Mouse (Mus musculus) lung, postnatal 0 days (tissue): ENCODE results near the gene Ntn1. TPM values are rescaled to one million over a fixed set of nuclear protein-coding genes. Genes with fewer than 3 reads are reported as not detected.

Source experiments
- ATAC-seq: fragments of 200-750 bp; cut with Nextera tagmentation; 2 replicates; pipeline ENCODE4 v1.8.0; 2017; ENCODE audit warnings: moderate library complexity
- DNase-seq: peaks from one replicate; pipeline ENCODE4 v3.0.0-alpha.2; 2016; ENCODE audit warnings: low spot score
- H3K27ac ChIP-seq: fragments of 300-500 bp; sonication (generic); 2 replicates; pipeline ENCODE4 v1.5.1; 2014; ENCODE audit warnings: antibody characterized with exemption, mild to moderate bottlenecking, low read length, mixed read lengths
- H3K27me3 ChIP-seq: fragments of 300-500 bp; sonication (generic); replicated peaks from 2 replicates; pipeline ENCODE4 v1.6.1; 2014; ENCODE audit warnings: low read length, mixed read lengths; ENCODE audit not compliant: insufficient read depth
- H3K36me3 ChIP-seq: fragments of 300-500 bp; sonication (generic); 2 replicates; pipeline ENCODE4 v1.6.1; 2014; ENCODE audit warnings: low read length, mixed read lengths; ENCODE audit not compliant: insufficient read depth
- H3K4me1 ChIP-seq: fragments of 300-500 bp; sonication (generic); 2 replicates; pipeline ENCODE4 v1.6.1; 2014; ENCODE audit warnings: antibody characterized with exemption, low read depth, low read length, mixed read lengths; ENCODE audit not compliant: insufficient read depth
- H3K4me2 ChIP-seq: fragments of 300-500 bp; sonication (generic); replicated peaks from 2 replicates; pipeline ENCODE4 v1.6.1; 2014; ENCODE audit warnings: low read depth, mild to moderate bottlenecking, low read length, moderate library complexity, mixed read lengths
- H3K4me3 ChIP-seq: fragments of 300-500 bp; sonication (generic); 2 replicates; pipeline ENCODE4 v1.5.1; 2014; ENCODE audit warnings: low read depth, low read length
- H3K9ac ChIP-seq: fragments of 300-500 bp; sonication (generic); replicated peaks from 2 replicates; pipeline ENCODE4 v1.6.1; 2014; ENCODE audit warnings: low read depth, mild to moderate bottlenecking
- H3K9me3 ChIP-seq: fragments of 300-500 bp; sonication (generic); 2 replicates; pipeline ENCODE4 v1.6.1; 2016; ENCODE audit warnings: low read length, mixed read lengths
- CTCF ChIP-seq: IDR thresholded peaks from 2 replicates; pipeline ENCODE4 v1.5.1; 2016; ENCODE audit warnings: antibody characterized with exemption, mild to moderate bottlenecking
- EP300 ChIP-seq: IDR thresholded peaks from 2 replicates; pipeline ENCODE4 v1.6.1; 2016; ENCODE audit warnings: antibody characterized with exemption, mild to moderate bottlenecking, control low read depth
- WGBS: fragments of 180-500 bp; shearing (Covaris S2); extraction: QIAGEN DNeasy Blood & Tissue Kit; methylation state at CpG from one replicate; pipeline ENCODE4 v1.1.7; 2014; 5-methylcytosine and 5-hydroxymethylcytosine counted together
- polyA plus RNA-seq: library from polyadenylated mRNA; unstranded; fragments of >200 nt; fragmentation: Nextera tagmentation; extraction: Ambion mirVana; gene quantifications from 2 replicates; pipeline ENCODE4 v1.2.1, GENCODE M21; 2015

Gene Ntn1
- polyA plus RNA-seq, 1 experiment from 2014 or later: 7.2 TPM

DNA sequence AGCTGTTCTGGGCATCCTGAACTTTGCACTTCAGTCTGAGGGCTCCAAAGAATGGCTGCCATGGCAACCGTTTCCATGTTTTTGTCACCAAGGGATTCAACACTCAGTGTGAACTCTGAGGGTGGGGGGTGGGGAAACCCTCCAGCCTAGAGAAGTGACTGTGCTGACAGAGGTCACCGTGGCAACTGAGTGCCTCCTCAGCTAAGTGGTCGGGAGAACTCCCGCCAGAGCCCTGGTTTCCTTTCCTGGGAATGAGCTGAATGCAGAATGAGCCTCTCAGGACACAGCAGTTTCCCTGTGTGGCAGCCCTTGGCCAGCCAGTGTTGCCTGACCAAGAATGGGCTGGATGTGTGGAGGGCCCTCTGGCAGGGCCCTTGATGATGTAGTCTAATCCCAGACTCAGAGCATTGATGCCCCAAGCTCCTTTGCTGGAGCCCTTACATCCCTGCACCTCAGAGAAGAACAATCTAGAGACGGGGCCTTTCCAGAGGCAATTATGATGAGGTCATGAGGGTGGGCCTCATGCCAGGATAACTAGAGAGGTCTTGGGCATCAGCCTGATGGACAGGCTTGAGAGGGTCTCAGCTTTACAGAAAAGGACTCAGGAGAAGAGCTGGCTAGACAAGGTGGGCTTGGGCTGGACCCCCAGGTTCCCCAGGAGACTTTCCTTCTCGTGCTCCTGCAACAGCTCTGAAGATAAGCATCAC, 185.3 kb downstream of the Ntn1 start:
- no peak overlapping the region for H3K27ac ChIP-seq
- peaks cover 12% of the 10 kb centered on the region for H3K4me1 ChIP-seq
- no peak overlapping the region for H3K9ac ChIP-seq
- ATAC-seq (peak; percentile 65), DNase-seq (peak; percentile 75)
- H3K36me3 ChIP-seq: no peaks in the 10 kb centered on the region
- no peak overlapping the region for H3K4me3 ChIP-seq
- TF ChIP-seq CTCF: no peak
- TF ChIP-seq EP300: no peak
- H3K9me3 ChIP-seq: no peaks in the 10 kb centered on the region
- no peak overlapping the region for H3K4me2 ChIP-seq
- 27% methylated on average over 6 of the region's 6 CpGs for WGBS
- H3K27me3 ChIP-seq: no peaks in the 10 kb centered on the region

- DNase-seq: no peak
- Histone ChIP-seq H3K4me3 (no peak overlapping the region), H3K27me3 (no peaks in the 10 kb centered on the region), H3K4me1 (peaks cover 12% of the 10 kb centered on the region), H3K9ac (no peak overlapping the region), H3K4me2 (no peak overlapping the region), H3K36me3 (no peaks in the 10 kb centered on the region), H3K27ac (no peak overlapping the region), H3K9me3 (no peaks in the 10 kb centered on the region)
- no peak for TF ChIP-seq EP300
- no peak for TF ChIP-seq CTCF
- WGBS: 55% methylated on average over 9 of the region's 9 CpGs
- ATAC-seq: no peak
These were observed 186.0 kb downstream of the Ntn1 start for GRCm38 (mm10) chr11:68214496-68215205.

GRCm38 (mm10) chr11:68213896-68214295, 186.7 kb downstream of the Ntn1 start:
- no peak overlapping the region for H3K27ac ChIP-seq
- DNase-seq (peak; percentile 55), ATAC-seq (no peak)
- H3K4me1 ChIP-seq: peaks cover 14% of the 10 kb centered on the region
- no peaks in the 10 kb centered on the region for H3K9me3 ChIP-seq
- TF ChIP-seq EP300: no peak
- TF ChIP-seq CTCF: no peak
- no peak overlapping the region for H3K9ac ChIP-seq
- H3K36me3 ChIP-seq: no peaks in the 10 kb centered on the region
- no peaks in the 10 kb centered on the region for H3K27me3 ChIP-seq
- H3K4me2 ChIP-seq: no peak overlapping the region
- WGBS: 55% methylated on average over 3 of the region's 3 CpGs
- H3K4me3 ChIP-seq: no peak overlapping the region

DNA sequence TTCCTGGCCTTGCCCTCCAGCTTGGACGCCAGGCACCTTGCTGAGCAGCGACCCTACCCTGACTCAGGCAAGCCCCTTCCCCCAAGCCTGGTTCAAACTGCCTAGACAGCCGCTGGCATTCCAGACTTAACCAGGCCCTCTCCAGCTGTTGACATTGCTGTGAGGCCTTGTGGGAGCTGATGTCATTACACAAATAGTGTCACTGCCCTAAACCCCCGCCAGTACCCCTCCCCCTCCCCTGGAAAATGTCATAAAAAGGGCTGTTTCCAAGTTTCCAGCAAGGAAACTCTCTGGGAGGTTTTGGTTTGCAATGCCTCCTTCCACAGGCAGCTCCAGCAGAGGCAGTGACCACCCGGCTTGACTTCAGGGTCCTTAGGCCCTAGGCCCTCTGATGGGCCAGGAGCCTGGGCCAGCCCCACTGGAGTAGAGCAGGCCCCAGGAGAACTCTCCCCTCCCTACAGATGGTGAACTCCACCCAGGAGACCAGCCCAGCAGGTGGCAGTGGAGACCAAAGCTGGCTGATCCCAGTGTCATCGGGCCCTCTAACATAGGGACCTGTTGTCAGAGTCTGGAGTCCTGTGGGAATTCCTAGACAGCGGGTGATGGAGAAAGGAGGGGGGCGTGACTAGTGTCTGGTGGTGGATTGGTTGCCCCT, 188.6 kb downstream of the Ntn1 start:
- no peaks in the 10 kb centered on the region for H3K36me3 ChIP-seq
- H3K9me3 ChIP-seq: no peaks in the 10 kb centered on the region
- no peak overlapping the region for H3K4me3 ChIP-seq
- H3K27me3 ChIP-seq: no peaks in the 10 kb centered on the region
- H3K9ac ChIP-seq: no peak overlapping the region
- no peak overlapping the region for H3K4me2 ChIP-seq
- H3K4me1 ChIP-seq: peaks cover 15% of the 10 kb centered on the region
- ATAC-seq (peak; percentile 63), DNase-seq (peak; percentile 80)
- WGBS: 31% methylated on average over 8 of the region's 8 CpGs
- H3K27ac ChIP-seq: 0 out of 2 replicates have a peak overlapping the region, but pooled peaks have one; percentile 54
- TF ChIP-seq CTCF (peak; percentile 78), EP300 (no peak)

GRCm38 (mm10) chr11:68210714-68211113, 189.9 kb downstream of the Ntn1 start:
- ATAC-seq: no peak
- 93% methylated on average over 5 of the region's 5 CpGs for WGBS
- Histone ChIP-seq H3K4me1 (peaks cover 15% of the 10 kb centered on the region; the same call in 1 of the 2 replicates), H3K4me3 (no peak overlapping the region), H3K36me3 (no peaks in the 10 kb centered on the region), H3K27ac (no peak overlapping the region; the same call in 1 of the 2 replicates), H3K27me3 (no peaks in the 10 kb centered on the region), H3K9me3 (no peaks in the 10 kb centered on the region), H3K9ac (no peak overlapping the region), H3K4me2 (no peak overlapping the region)
- DNase-seq: no peak
- TF ChIP-seq CTCF: no peak
- no peak for TF ChIP-seq EP300

- Histone ChIP-seq H3K4me2 (no peak overlapping the region), H3K9ac (no peak overlapping the region), H3K27ac (no peak overlapping the region), H3K9me3 (no peaks in the 10 kb centered on the region), H3K4me3 (no peak overlapping the region), H3K36me3 (no peaks in the 10 kb centered on the region), H3K27me3 (no peaks in the 10 kb centered on the region), H3K4me1 (peaks cover 15% of the 10 kb centered on the region; the same call in 1 of the 2 replicates)
- no peak for DNase-seq
- no peak for ATAC-seq
- 77% methylated on average over 4 of the region's 4 CpGs for WGBS
- TF ChIP-seq CTCF (no peak), EP300 (no peak)
These were observed 191.1 kb downstream of the Ntn1 start for GRCm38 (mm10) chr11:68209506-68209905.
